Mouse (Mus musculus): ENCODE data around the gene Clta.

The Clta gene

DNA sequence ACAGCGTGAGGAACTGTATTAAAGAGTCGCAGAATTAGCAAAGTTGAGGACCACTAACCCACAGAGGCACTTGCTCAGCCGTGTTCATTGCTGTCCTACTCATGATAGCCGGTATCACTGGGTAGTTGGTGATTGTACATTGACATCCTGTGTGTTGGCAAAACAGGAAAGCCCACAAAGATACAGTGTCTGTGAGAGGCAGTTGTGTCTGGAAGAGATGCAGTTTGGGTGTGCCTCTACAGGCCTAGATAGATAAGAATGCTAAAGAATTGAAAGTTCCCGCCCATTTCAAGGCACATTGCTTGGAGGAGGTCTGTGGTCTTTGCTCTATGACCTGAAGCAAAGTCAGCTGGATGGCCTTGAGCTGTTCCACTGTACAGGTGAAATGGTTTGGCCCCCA, at the start of gene Clta:
TSS of gene Clta (plus strand) at position 327 of the 400 bp plus-strand sequence.
- TF ChIP-seq GATA4 (IDR thresholded peaks at IDR 0.05; ENCODE audit: insufficient replicate concordance, low read length), result peak; percentile 57; the same call in 1 of the 2 replicates

- TF ChIP-seq GATA4 (IDR thresholded peaks at IDR 0.05; ENCODE audit: insufficient replicate concordance, low read length), result no peak
Observed at GRCm38 (mm10) chr4:43957292-43957845, 46.9 kb upstream of the Clta start, which contains the start of gene Glipr2. Gene Glipr2 (plus strand): TSS chr4:43957401.

GRCm38 (mm10) chr4:43957846-43958461, 46.3 kb upstream of the Clta start:
- no peak for TF ChIP-seq GATA4 (IDR thresholded peaks at IDR 0.05; ENCODE audit: insufficient replicate concordance, low read length)

DNA sequence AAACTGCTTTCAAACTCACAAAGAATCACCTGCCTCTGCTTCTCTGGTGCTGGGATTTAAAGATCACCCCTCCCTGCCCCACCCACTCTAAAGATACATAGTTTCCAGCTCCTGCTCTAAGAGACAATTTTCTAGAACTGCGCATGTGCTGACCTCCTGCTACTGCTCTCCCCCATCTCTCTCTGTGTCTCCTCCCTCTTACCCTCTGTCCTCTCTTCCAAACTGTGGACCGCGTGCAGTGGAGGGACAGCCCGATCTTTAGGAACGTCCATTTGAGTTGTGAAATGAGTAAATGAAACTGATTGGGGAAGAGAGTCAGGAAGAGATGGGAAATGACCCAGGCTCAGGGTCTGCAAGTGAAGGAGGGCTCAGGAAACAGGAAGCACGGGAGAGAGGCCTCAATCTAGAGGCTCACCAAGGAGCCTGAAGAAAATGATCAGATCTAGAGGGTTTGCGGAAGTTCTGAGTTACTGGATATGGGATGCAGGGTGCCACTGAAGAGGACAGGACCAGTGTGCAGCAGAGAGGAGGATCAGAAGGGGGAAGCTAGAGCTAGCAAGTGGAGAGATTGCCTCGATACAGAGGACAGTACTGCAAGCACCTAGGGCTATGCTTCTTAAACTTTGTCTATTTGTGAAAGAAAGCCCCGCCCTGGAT, 44.6 kb upstream of the Clta start:
- TF ChIP-seq GATA4 (IDR thresholded peaks at IDR 0.05; ENCODE audit: insufficient replicate concordance, low read length), result no peak

DNA sequence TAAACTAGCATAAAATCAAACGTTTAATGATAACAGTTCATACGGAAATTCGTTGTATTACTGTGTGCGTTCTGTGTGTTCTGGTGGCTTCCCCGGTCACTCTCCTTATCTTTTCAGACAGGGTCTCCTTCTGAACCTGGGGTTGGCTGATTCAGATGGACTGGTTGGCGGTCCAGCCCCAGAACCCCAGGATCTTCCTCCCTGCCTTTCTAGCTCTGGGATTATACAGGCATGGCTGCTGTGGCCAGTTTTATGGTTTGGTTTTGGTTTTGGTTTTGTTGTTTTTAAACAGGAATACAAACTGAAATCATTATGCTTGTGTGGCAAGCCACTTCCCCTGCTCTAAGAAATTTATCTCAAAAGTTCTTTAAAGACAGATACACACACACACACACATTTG, 44.0 kb upstream of the Clta start:
- no peak for TF ChIP-seq GATA4 (IDR thresholded peaks at IDR 0.05; ENCODE audit: insufficient replicate concordance, low read length)

- peak; percentile 44; the same call in 1 of the 2 replicates for TF ChIP-seq GATA4 (IDR thresholded peaks at IDR 0.05; ENCODE audit: insufficient replicate concordance, low read length)
Observed at GRCm38 (mm10) chr4:43964326-43964833, 39.9 kb upstream of the Clta start.

DNA sequence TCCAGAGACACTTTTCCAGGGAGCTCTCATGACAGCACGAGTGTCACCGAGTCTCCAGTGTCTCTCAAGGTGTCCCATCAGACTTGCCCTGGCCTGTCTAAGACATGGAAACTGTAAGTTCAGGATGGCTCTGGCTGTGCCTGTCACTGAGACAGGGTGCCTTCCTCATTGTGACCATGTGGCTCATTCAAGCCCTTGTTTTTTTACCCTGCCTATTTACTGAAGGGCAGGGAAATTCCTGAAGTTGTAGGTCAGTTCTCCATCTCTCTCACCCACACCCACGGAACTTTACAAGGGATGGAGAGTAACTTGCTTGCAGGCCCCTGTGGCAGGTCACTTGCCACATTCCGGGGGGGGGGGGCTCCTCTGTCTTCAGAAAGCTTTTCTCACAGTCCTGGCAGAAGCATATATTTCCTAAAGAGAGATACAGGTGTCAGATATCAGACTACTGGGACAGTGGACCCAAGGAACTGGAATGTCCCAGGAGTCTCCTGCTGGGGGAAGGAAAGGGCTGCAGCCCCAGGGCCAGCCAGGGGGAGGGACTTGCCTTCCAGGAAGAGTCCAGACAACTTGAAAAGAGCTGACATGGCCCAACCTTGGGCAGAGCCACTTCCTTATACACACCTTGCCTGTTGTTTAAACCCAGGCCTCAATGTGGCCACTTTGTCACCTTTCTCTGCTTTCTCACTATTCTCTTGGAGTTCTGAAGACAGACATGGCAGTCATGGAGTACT, 39.1 kb upstream of the Clta start:
- no peak for TF ChIP-seq GATA4 (IDR thresholded peaks at IDR 0.05; ENCODE audit: insufficient replicate concordance, low read length)

GRCm38 (mm10) chr4:43965856-43966535, 38.3 kb upstream of the Clta start:
- no peak for TF ChIP-seq GATA4 (IDR thresholded peaks at IDR 0.05; ENCODE audit: insufficient replicate concordance, low read length)

DNA sequence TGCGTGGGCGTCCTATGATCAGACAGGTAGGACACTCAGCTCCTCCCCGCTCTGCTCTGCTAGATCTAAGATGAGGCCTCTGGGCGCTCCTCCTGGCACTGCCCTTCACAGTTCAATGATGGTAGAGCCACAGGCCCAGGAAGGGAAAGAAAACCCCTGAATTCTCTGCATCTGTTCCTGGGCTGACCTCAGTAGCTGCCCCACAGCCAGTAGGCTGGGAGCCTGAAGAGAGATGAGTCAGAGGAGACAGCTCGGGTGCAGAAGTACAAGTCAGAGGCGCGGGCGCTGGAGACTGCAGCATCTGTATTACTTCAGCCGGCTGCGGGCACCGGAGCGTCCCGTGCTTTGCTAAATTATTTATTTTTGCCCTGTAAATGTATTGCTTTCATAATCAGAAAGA, 35.6 kb upstream of the Clta start:
- no peak for TF ChIP-seq GATA4 (IDR thresholded peaks at IDR 0.05; ENCODE audit: insufficient replicate concordance, low read length)

GRCm38 (mm10) chr4:43969373-43969772, 34.9 kb upstream of the Clta start:
- no peak for TF ChIP-seq GATA4 (IDR thresholded peaks at IDR 0.05; ENCODE audit: insufficient replicate concordance, low read length)

GRCm38 (mm10) chr4:43970393-43971330, 33.6 kb upstream of the Clta start:
- no peak for TF ChIP-seq GATA4 (IDR thresholded peaks at IDR 0.05; ENCODE audit: insufficient replicate concordance, low read length)

GRCm38 (mm10) chr4:43971541-43972136, 32.6 kb upstream of the Clta start:
- TF ChIP-seq GATA4 (IDR thresholded peaks at IDR 0.05; ENCODE audit: insufficient replicate concordance, low read length), result no peak

- TF ChIP-seq GATA4 (IDR thresholded peaks at IDR 0.05; ENCODE audit: insufficient replicate concordance, low read length), result no peak
Observed at GRCm38 (mm10) chr4:43972137-43972591, 32.1 kb upstream of the Clta start.

All from liver, adult (tissue).